Mouse (Mus musculus) embryo, embryonic 11 days (tissue): Measurements from ENCODE around the gene Gjb3.

Experiments used
- DNase-seq: peaks from one replicate; pipeline ENCODE4 v3.0.0-alpha.2; 2015

Gene Gjb3

DNA sequence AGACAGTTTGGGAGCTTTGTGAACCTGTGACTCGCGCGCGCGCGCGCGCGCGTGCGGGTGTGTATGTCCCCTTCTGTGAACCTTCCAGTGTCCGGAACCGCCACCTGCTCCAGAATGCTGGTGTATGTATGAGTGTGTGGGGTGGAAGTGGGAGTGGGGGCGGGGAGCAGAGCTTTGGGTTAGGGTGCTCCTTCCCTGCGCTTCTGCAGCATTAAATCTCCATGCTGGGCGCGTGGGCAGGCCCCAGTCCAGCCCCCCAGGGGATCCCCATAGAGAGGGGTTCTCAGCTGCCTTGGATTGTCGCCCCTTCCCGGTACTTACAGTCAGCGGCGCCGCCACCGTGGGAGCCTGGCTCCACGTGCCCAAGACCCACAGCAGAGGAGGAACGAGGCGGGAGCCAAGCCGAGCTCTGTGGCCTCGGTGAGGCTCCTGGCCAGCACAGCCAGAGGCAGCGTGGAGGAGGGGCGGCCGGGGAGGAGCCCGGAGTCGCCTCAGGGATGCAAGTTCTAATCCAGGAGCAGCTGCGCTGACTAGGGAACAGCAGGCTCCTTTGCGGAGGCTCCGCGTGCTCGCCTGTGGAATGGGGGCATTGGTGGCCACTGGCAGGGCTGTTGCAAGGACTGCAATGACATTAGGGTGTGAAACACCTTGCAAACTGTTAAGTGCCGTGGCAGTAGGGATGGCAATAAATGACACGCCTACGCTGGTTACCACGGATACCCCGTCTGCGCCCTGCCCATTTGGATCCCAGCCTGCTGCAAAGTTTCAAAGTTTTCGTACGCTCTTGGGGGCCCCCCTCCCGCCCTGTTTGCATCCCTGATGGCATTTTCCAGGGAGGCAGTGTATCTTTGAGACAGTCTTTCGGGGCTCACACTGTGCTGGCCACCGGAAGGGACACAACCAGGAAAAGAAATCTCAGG lies at the start of gene Gjb3:
TSS of gene Gjb3 (minus strand) at position 664 of the 920 bp plus-strand sequence.
- DNase-seq, result peak; percentile 44

- DNase-seq, result no peak
These were observed 46.7 kb upstream of the Gjb3 start for GRCm38 (mm10) chr4:127377344-127377743.

- no peak for DNase-seq
These were observed 45.0 kb upstream of the Gjb3 start for GRCm38 (mm10) chr4:127375541-127376177.

GRCm38 (mm10) chr4:127374645-127375044 lies 44.0 kb upstream of the Gjb3 start:
- no peak for DNase-seq

DNA sequence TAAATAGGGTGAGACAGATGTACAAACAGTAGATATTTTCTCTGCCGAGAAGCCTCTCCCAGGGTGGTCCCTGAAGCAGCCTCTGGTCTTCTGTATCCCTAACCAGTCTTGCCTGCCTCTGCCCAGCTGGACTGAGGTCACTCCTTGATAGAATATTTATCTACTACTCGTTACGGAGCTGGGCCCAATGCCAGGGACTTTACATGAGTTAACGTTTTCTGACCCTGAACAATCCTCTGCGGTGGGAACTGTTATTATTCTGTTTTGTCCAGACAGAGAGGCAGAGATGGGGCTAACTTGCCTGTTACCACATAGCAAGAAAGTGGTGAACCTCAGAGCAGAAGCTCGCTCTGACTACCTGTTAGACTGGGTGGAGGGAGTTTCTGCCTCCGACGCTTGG lies 42.8 kb upstream of the Gjb3 start:
- no peak for DNase-seq

GRCm38 (mm10) chr4:127371546-127371945 lies 40.9 kb upstream of the Gjb3 start:
- DNase-seq, result no peak

- DNase-seq, result peak; percentile 54
These were observed 39.8 kb upstream of the Gjb3 start for GRCm38 (mm10) chr4:127370447-127370846.

GRCm38 (mm10) chr4:127368379-127368973 lies 37.8 kb upstream of the Gjb3 start:
- peak; percentile 80 for DNase-seq

GRCm38 (mm10) chr4:127365834-127366233 lies 35.2 kb upstream of the Gjb3 start:
- DNase-seq, result no peak

- DNase-seq, result no peak
These were observed 34.8 kb upstream of the Gjb3 start for GRCm38 (mm10) chr4:127365433-127365832.

DNA sequence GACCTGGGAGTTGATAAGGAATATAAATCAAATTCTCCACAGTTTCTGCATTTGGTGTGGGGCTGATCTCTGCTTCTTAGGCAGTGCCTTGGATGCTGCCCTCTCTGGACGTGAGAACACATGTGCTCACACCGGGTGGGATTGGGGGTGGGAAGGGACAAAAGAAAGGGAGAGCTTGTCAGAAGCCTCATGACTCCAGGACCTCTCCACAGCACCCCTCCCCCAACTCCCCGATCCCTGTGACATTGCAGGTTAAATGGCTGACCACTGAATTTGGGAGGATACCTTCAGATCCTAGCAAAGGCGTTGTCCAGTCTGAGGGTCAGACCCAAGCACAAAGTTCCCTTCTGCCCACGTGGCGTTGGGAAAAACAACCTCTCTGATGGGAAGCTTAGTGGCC lies 33.8 kb upstream of the Gjb3 start:
- DNase-seq, result no peak

- DNase-seq, result no peak
These were observed 32.7 kb upstream of the Gjb3 start for GRCm38 (mm10) chr4:127363331-127363730.

GRCm38 (mm10) chr4:127362520-127362919 lies 31.9 kb upstream of the Gjb3 start:
- no peak for DNase-seq

- peak; percentile 34 for DNase-seq
These were observed 27.4 kb upstream of the Gjb3 start, which contains the start of gene Gjb5 for GRCm38 (mm10) chr4:127358018-127358417. Gene Gjb5, minus strand, starts transcription at chr4:127358181.

DNA sequence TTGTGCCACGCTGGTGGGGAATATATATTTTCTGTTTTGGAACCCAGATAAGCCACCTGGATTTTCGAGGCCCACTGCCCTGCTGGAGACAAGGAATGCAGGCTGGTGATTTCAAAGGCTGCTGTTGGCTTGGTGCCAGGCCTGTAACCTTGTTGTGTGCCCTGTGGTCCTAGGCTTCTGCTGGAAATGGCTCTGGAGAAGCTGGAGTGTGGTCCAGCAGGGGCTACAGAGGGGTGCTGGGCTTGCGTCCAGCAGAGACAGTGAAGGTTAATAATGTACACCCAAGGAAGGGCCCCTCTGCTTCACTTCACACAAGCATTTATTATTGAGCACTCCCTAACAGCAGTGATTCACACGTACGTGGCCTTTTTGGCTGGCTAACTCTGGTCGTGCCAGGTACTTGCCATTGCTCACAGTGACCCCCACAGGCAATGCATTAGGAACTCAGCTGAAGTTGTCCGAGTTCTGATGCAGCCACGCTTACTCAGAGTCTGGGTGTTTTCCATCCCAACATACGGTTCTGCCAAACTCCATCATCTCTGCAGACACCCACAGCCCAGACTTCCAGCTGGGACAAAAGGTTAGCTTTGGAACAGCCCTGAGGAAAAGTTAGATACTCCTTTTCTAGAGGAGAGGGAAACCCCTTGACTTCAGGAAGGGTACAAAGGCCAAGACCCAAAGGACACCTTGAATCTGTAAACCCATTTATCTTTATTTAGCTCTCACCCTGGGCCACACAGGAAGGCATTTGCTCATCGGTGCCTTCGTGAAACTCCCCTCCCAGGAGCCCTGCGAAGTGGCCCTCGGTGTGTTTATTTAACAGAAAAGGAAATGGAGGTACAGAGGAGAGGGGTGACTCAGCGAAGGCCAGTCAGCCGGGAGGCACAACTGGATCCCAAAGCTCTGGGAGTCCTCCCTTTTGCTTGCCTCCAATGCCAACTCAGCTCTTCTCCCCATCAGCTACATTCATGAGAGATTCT lies 24.2 kb upstream of the Gjb3 start:
- DNase-seq, result no peak

- no peak for DNase-seq
These were observed 23.4 kb upstream of the Gjb3 start, which contains the start of gene Gjb4 for GRCm38 (mm10) chr4:127353951-127354438. Gene Gjb4, minus strand, starts transcription at chr4:127354081.

DNA sequence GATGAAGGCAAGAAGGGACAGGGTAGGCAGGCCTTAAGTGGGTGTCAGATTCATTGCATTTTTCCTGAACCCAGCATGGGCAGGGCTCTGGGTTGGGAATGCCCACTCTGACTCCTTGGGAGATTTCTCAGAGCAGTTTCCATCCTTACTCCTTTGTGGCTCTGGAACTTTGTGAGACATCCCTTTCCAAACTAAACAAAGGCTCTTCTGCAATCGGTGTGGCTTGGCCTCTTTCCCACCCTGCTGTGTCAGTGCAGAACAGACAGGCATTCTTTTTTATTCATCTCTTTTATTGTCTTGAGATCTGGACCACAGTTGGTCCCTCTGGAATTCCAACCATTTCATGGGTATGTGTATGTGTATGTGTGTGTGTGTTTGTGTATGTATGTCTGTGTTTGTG lies 21.9 kb upstream of the Gjb3 start:
- DNase-seq, result no peak

DNA sequence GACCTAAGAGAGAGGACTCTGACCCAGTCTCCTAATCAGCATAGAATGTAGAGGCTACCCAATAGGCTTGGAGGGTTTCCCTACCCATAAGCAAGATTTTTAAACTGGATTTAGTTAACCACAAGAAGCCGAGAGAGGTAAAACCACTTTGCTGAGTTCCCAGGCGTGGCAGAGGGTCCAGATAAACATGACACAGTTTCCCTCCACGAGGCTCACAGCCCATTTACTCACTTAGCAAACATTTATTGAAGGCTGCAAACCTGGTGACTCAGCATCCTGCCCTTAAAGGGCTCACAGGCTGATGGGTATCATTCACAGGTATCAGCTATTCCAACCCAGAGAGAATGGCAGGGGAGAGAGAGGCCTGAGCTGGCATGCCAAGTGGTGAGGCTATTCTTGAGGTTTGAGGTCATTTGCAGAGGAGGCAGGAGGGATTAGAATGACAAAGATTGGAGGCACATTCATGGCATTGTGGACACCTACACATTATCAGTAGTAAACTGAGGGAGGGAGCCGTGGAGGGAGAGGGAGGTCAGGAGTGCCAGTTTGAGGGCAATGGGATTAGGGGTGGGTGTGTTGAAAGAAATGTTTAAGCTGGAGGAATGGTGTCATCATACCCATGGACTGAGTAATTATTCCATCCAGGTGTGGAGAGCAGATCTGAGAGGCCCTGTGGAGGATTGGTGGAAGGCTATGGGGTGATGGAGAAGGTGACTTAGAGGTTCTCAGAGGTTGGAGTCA lies 19.1 kb upstream of the Gjb3 start:
- no peak for DNase-seq

DNA sequence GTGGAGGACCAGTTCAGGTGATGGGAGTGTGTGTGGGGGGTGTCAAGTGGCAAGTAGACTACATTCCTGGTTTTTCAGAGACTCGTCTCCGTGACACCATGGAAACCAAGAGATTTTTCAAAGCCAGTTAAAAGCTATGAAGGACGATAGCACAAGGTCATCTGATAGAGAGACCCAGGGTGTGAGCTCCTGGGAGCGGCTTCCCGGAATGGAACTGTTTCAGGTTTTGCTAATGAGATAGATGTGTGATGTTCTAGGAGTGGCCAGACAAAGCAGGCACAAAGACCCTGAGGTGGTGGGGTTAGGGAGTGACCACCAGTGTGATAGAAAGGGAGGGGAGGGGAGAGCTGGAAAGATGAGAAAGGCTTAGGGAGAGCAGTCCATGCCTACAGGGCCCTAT lies 14.4 kb upstream of the Gjb3 start:
- no peak for DNase-seq

GRCm38 (mm10) chr4:127341372-127341771 lies 10.7 kb upstream of the Gjb3 start:
- no peak for DNase-seq

DNA sequence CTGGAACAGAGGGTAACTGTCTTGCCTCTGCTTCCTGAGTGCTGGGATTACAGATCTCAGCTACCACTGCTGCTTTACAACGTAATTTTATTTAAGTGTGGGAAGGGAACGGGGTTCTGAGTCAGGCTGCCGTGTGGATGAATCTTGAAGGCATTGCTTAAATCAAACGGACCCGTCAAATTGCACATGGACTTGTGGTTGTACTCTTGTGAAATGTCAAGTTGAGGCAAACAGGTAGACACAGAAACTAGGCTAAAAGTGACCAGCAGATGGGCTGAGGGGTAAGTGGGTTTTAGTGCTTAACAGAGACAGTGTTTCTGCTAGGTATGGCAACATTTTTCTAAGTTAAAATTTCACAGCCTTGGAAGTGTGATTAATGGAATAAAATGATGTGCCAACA lies 7.0 kb upstream of the Gjb3 start:
- no peak for DNase-seq
